ENCODE assay signal across 11 mouse cellular contexts in genomic region chr4:136176022-136176552, GRCm38 (mm10). TPM values are rescaled to one million over a fixed set of nuclear protein-coding genes. Genes with fewer than 3 reads are reported as not detected.
A peak's percentile ranks its signal among the peaks of the same experiment; 100 is the strongest.
DNase-seq lines count a peak whose midpoint lies in the region; ATAC-seq and TF ChIP-seq lines count a peak whose summit lies in the region.
"Had no signal": no experiment of that assay in that cellular context is flagged by ENCODE, and none has a peak within 500 bp of the region (broad histone marks: within the 10 kb centered on the region; RNA-seq: fewer than 3 reads in every experiment).

No protein-coding gene starts in this region.

- in situ Hi-C loops in ES-E14 (cut with MboI; ENCODE audit: low sequenced_read_pairs in 2 of 2, unreplicated experiment in 2 of 2), result no loop called here

- H3K27me3 ChIP-seq in heart, embryonic 16.5 days (ENCODE audit: control insufficient read depth, insufficient read depth, low read length), result no peaks in the 10 kb centered on the region
- no peaks in the 10 kb centered on the region for H3K27me3 ChIP-seq in limb, embryonic 15.5 days

- H3K4me3 ChIP-seq in heart, embryonic 16.5 days (ENCODE audit: low read length), result no peak overlapping the region
- H3K4me3 ChIP-seq in ES-E14 (ENCODE audit: insufficient read depth in 1 of 2, low read depth in 1 of 2, low read length in 2 of 2, poor library complexity in 1 of 2, severe bottlenecking in 1 of 2), result no peak overlapping the region
- H3K4me3 ChIP-seq in limb, embryonic 15.5 days, result no peak overlapping the region

- no peak for DNase-seq in heart, postnatal 4 days
- peak; percentile 48 for DNase-seq in A20 (ENCODE audit: low read depth, low spot score)
- DNase-seq in ES-E14 (ENCODE audit: low read depth, low spot score), result no peak
- no peak for DNase-seq in layer of hippocampus, adult 9-11 months
- no peak for DNase-seq in urinary bladder, adult 18-20 months (ENCODE audit: low spot score in 2 of 2)
- no peak for DNase-seq in gastrocnemius, adult 18-20 months (ENCODE audit: low spot score)
- DNase-seq: gastrocnemius, postnatal 25 days; kidney, postnatal 10 days; left cerebral cortex, postnatal 4 days had no signal

- H3K9me3 ChIP-seq in heart, embryonic 16.5 days (replicated peaks; ENCODE audit: control insufficient read depth, low read length), result no peaks in the 10 kb centered on the region
- H3K9me3 ChIP-seq in ES-E14 (ENCODE audit: control insufficient read depth, insufficient read depth, low read depth, low read length), result no peaks in the 10 kb centered on the region
- no peaks in the 10 kb centered on the region for H3K9me3 ChIP-seq in limb, embryonic 15.5 days

- peak overlapping the region; percentile 32; the same call in 1 of the 2 replicates for H3K27ac ChIP-seq in heart, embryonic 16.5 days (ENCODE audit: low read length)
- no peak overlapping the region; the same call in 1 of the 2 replicates for H3K27ac ChIP-seq in ES-E14 (ENCODE audit: insufficient read depth, low read depth, low read length, poor library complexity, severe bottlenecking)
- H3K27ac ChIP-seq in limb, embryonic 15.5 days, result peak overlapping the region; percentile 11; the same call in 1 of the 2 replicates

- H3K9ac ChIP-seq in heart, embryonic 16.5 days (ENCODE audit: low read length), result no peak overlapping the region; the same call in 1 of the 2 replicates
- peak overlapping the region; percentile 18; the same call in 1 of the 2 replicates for H3K9ac ChIP-seq in ES-E14 (ENCODE audit: insufficient read depth, low read depth, low read length, poor library complexity, severe bottlenecking)
- no peak overlapping the region for H3K9ac ChIP-seq in limb, embryonic 15.5 days

- H3K36me3 ChIP-seq in heart, embryonic 16.5 days (ENCODE audit: control insufficient read depth, insufficient read depth), result no peaks in the 10 kb centered on the region
- no peaks in the 10 kb centered on the region; the same call in 1 of the 2 replicates for H3K36me3 ChIP-seq in ES-E14 (ENCODE audit: control insufficient read depth, insufficient read depth, low read length, poor library complexity, severe bottlenecking)
- H3K36me3 ChIP-seq in limb, embryonic 15.5 days, result no peaks in the 10 kb centered on the region

- no peak for ATAC-seq in heart, embryonic 16.5 days (replicated peaks; ENCODE audit: extremely low read depth, insufficient read depth, low FRiP score)
- ATAC-seq in limb, embryonic 15.5 days (ENCODE audit: insufficient number of reproducible peaks, low FRiP score, low TSS enrichment, low read depth), result no peak

- peaks cover 59% of the 10 kb centered on the region for H3K4me1 ChIP-seq in heart, embryonic 16.5 days (ENCODE audit: control insufficient read depth, insufficient read depth, low read length)
- H3K4me1 ChIP-seq in ES-E14 (ENCODE audit: control insufficient read depth in 2 of 2, insufficient read depth in 2 of 2, low read length in 2 of 2, poor library complexity in 1 of 2), result peaks cover 6 to 32% of the 10 kb centered on the region in 2 experiments
- H3K4me1 ChIP-seq in limb, embryonic 15.5 days, result peaks cover 76% of the 10 kb centered on the region

- WGBS in heart, embryonic 16.5 days, result 70% methylated on average over 10 of the region's 10 CpGs
- WGBS in limb, embryonic 15.5 days, result 71% methylated on average over 10 of the region's 10 CpGs

- no peak overlapping the region for H3K4me2 ChIP-seq in heart, embryonic 16.5 days (ENCODE audit: low read depth, low read length)
- no peak overlapping the region for H3K4me2 ChIP-seq in limb, embryonic 15.5 days

TF ChIP-seq in ES-E14, 5 proteins besides CTCF, POLR2A, EP300 and RAD21:
- no peak for TF ChIP-seq CHD2 (IDR thresholded peaks at IDR 0.05; ENCODE audit: low read depth, low read length)
- TF ChIP-seq MAFK (IDR thresholded peaks at IDR 0.05; ENCODE audit: insufficient read depth, low read depth, low read length), result no peak
- TF ChIP-seq ZC3H11A (IDR thresholded peaks at IDR 0.05; ENCODE audit: borderline replicate concordance, low read depth, low read length), result no peak
- no peak for TF ChIP-seq HCFC1 (IDR thresholded peaks at IDR 0.05; ENCODE audit: borderline replicate concordance, insufficient read depth, low read length)
- no peak for TF ChIP-seq ZNF384 (IDR thresholded peaks at IDR 0.05; ENCODE audit: low read depth, low read length)
TF ChIP-seq in ES-E14: peak in this region for 0.

RNA-seq across cellular contexts. Expression of gene E2f2, which starts 3.9 kb away (rescaled TPM):
- 8.6 and 11.0 TPM in 2 replicates for polyA plus RNA-seq in heart, embryonic 16.5 days (2015; fragmentation: Nextera tagmentation; extraction: Ambion mirVana)
- total RNA-seq in heart, postnatal 4 days (2021), result 1 to 10 TPM; 5.8 to 9.7 TPM
- total RNA-seq in ES-E14 (2012; rRNA removed), result 7.5 and 9.8 TPM in 2 replicates
- 10.0 and 14.5 TPM in 2 replicates for polyA plus RNA-seq in limb, embryonic 15.5 days (2015; fragmentation: Nextera tagmentation; extraction: Ambion mirVana)
- total RNA-seq in gastrocnemius, adult 18-20 months (2021), result under 1 TPM; 0.73 to 0.76 TPM

RNA-seq across cellular contexts. Expression of gene Asap3, which starts 30.1 kb away (rescaled TPM):
- 2.8 and 3.8 TPM in 2 replicates for polyA plus RNA-seq in heart, embryonic 16.5 days (2015; fragmentation: Nextera tagmentation; extraction: Ambion mirVana)
- total RNA-seq in heart, postnatal 4 days (2021), result 1 to 10 TPM; 3.3 to 3.7 TPM
- total RNA-seq in ES-E14 (2012; rRNA removed), result 4.7 and 8.1 TPM in 2 replicates
- polyA plus RNA-seq in limb, embryonic 15.5 days (2015; fragmentation: Nextera tagmentation; extraction: Ambion mirVana), result 15.4 and 19.0 TPM in 2 replicates
- 1 to 10 TPM; 1.4 to 1.5 TPM for total RNA-seq in gastrocnemius, adult 18-20 months (2021)

RNA-seq across cellular contexts. Expression of gene Id3, which starts 32.8 kb away (rescaled TPM):
- 218 and 262 TPM in 2 replicates for polyA plus RNA-seq in heart, embryonic 16.5 days (2015; fragmentation: Nextera tagmentation; extraction: Ambion mirVana)
- total RNA-seq in heart, postnatal 4 days (2021), result 10 to 100 TPM; 96.2 to 97.8 TPM
- total RNA-seq in ES-E14 (2012; rRNA removed), result 78.8 and 126 TPM in 2 replicates
- 488 and 490 TPM in 2 replicates for polyA plus RNA-seq in limb, embryonic 15.5 days (2015; fragmentation: Nextera tagmentation; extraction: Ambion mirVana)
- total RNA-seq in gastrocnemius, adult 18-20 months (2021), result 10 to 100 TPM; 13.7 to 24.1 TPM
